Mouse (Mus musculus): ENCODE measurements around the gene Bmper. TPM values are rescaled to one million over a fixed set of nuclear protein-coding genes. Genes with fewer than 3 reads are reported as not detected.
A peak's percentile ranks its signal among the peaks of the same experiment; 100 is the strongest.

Bmper gene
- polyA plus RNA-seq, 1 experiment from 2014 or later, result 7.5 TPM

DNA sequence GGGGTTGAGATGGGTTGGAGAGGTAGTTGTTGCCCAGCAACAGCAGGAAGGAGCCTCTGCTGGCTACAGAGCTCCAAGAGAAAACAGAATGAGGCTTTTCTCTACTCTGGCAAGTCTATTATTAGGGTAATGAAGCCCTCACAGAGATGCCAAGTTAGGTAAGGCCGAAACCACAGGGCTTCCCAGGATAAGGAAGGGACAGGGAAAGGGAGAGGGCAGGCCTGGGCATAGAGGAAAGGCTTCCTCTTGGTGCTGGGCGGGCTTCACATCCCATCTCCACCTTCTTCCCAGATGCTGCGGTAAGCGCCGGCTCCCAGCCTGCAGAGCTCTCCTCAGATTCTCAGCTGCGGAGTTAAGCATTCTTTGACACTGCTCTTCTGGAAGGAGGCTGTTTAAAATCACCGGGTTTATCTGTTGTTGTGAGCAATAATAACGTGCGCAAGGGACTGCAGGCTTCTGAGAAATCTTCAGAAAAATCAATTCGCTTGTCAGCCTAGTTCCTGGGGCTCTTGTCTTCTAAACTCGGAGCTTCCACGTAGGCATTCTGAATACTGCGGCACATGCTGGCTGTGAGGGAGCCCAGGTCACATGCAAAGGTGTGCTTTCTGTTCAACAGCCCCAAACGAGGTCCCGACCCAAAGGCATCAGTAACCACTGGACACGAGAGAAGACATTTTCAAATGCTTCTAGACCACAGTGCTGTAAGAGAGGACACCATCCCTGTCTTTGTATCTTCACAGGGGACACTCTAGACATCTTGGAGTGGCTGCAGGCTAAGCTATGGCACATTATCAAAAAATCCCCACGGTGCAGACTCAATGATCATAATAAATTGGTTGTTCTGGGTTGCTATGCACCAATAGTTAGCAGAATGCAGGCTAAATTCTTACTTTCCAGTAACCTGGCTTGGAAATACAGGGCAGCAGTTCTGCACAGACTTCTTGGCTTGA, 18.3 kb upstream of the Bmper start:
- Histone ChIP-seq H3K27me3 (0 out of 2 replicates have a peak, but pooled peaks cover 2% of the 10 kb centered on the region), H3K9ac (peak overlapping the region; percentile 18), H3K9me3 (no peaks in the 10 kb centered on the region), H3K27ac (replicated peaks) (0 out of 2 replicates have a peak overlapping the region, but pooled peaks have one; percentile 34), H3K4me2 (peak overlapping the region; percentile 43), H3K36me3 (no peaks in the 10 kb centered on the region), H3K4me3 (no peak overlapping the region), H3K4me1 (replicated peaks) (peaks cover 17% of the 10 kb centered on the region)
- ATAC-seq (ENCODE audit: low read depth), result peak; percentile 75
- WGBS, result 12% methylated on average over 17 of the region's 17 CpGs

DNA sequence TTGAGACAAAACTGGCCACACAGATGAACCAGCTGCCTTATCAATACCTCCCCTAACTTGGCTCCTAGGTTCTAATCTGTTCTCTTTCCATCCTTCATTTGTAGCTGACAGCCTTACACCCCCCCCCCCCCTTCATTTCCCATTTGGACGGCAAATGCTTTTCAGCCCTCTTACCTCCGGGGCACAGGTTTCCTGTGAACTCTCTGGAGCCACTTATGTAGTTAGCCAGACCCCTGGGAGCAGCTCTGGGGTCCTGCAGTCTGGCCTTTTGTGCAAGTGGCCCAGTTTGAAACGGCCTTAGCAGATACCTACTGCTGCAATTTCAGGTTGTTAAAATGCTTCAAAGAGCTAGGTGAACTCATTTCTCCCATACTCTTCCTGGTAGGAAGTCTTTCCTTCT, 17.6 kb upstream of the Bmper start:
- 13% methylated on average over 3 of the region's 3 CpGs for WGBS
- H3K4me2 ChIP-seq, result no peak overlapping the region
- no peak overlapping the region for H3K9ac ChIP-seq
- no peak overlapping the region for H3K4me3 ChIP-seq
- 0 out of 2 replicates have a peak, but pooled peaks cover 2% of the 10 kb centered on the region for H3K27me3 ChIP-seq
- H3K4me1 ChIP-seq (replicated peaks), result peaks cover 17% of the 10 kb centered on the region
- no peak overlapping the region for H3K27ac ChIP-seq (replicated peaks)
- no peaks in the 10 kb centered on the region for H3K36me3 ChIP-seq
- ATAC-seq (ENCODE audit: low read depth), result no peak
- no peaks in the 10 kb centered on the region for H3K9me3 ChIP-seq

DNA sequence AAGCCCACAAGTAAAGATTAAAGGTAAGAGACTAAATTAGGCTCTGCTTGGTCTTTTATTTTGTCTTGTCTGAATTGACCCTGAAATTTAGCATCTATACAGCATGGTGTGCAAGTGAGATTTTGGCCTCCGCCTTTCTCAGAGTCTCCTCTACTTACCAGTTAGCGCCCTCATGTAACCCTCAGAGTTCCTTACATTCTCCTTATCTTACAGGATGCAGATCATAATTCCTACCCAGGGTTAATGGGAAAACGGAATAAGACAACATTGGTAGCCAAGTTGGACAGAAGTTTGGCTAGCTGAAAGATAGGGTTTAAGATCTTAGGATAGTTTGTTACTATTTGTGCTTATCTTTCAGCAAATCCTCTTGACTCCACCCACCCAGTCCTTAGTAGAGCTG, 17.1 kb upstream of the Bmper start:
- Histone ChIP-seq H3K4me1 (replicated peaks) (peaks cover 17% of the 10 kb centered on the region), H3K27me3 (0 out of 2 replicates have a peak, but pooled peaks cover 2% of the 10 kb centered on the region), H3K4me2 (no peak overlapping the region), H3K9ac (no peak overlapping the region), H3K9me3 (no peaks in the 10 kb centered on the region), H3K27ac (replicated peaks) (no peak overlapping the region), H3K36me3 (no peaks in the 10 kb centered on the region), H3K4me3 (no peak overlapping the region)
- WGBS, result 84% methylated on average over 3 of the region's 3 CpGs
- ATAC-seq (ENCODE audit: low read depth), result no peak

DNA sequence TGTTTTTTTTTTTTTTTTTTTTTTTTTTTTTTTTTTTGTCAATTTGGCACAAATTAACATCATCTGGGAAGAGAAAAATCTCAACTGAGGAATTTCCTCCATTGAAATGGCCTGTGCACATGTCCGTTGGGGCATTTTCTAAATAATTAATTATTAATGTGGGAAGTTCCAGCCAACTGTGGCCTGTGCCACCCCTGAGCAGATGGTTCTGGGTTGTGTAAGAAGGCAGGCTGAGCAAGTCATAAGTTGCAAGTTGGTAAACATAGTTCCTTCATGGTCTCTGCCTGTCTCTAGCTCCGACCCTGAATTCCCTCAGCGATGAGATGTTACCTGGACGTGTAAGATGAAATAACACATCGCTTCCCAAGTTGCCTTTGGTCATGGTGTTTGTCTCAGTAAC, 16.7 kb upstream of the Bmper start:
- H3K4me1 ChIP-seq (replicated peaks), result peaks cover 17% of the 10 kb centered on the region
- no peak for ATAC-seq (ENCODE audit: low read depth)
- H3K4me3 ChIP-seq, result no peak overlapping the region
- 83% methylated on average over 5 of the region's 5 CpGs for WGBS
- no peak overlapping the region for H3K4me2 ChIP-seq
- no peak overlapping the region for H3K27ac ChIP-seq (replicated peaks)
- no peaks in the 10 kb centered on the region for H3K36me3 ChIP-seq
- H3K9ac ChIP-seq, result no peak overlapping the region
- no peaks in the 10 kb centered on the region for H3K9me3 ChIP-seq
- 0 out of 2 replicates have a peak, but pooled peaks cover 2% of the 10 kb centered on the region for H3K27me3 ChIP-seq

DNA sequence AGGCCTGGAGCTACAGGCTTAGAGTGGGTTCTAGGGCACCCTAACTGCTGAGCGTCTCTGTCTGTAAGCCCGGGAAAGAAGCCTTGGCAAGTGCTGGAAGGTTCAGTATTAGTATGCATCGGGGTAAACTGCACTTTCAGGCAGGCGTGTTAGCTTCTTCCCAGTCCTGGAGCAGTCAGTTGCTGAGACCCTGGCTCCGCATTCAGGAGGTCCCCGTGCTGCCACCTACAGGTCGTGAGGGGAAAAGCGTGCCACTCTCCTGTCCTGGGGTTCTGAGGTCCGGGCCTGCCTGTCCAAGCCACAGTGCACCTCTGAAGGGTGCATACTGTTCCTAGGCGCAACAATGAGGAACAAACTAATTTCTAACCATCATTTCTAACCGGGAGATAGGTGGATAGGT, 10.6 kb upstream of the Bmper start:
- Histone ChIP-seq H3K9me3 (no peaks in the 10 kb centered on the region), H3K27ac (replicated peaks) (no peak overlapping the region), H3K4me2 (no peak overlapping the region), H3K27me3 (no peaks in the 10 kb centered on the region), H3K4me3 (no peak overlapping the region), H3K4me1 (replicated peaks) (no peaks in the 10 kb centered on the region; the same call in 1 of the 2 replicates), H3K36me3 (no peaks in the 10 kb centered on the region), H3K9ac (no peak overlapping the region)
- 4% methylated on average over 11 of the region's 11 CpGs for WGBS
- ATAC-seq (ENCODE audit: low read depth), result peak; percentile 92

DNA sequence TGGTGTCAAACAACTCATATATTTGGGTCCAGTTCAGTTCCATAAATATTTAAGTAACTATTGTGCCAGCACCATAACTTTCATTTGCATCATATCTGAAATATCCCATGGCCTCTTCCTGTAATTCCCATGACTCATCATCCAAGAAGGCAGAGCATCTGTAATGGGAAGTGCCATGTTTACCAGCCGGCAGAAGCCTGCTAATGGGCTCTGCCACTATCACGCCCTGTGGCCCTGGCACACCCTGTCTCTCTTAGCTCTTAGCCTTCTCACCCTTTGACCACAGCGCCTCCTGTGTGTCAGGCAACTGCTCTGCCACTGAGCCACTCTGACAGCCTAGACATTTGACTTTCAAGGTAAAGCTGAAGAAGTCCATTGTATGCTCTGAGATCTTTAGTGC, 3.1 kb upstream of the Bmper start:
- Histone ChIP-seq H3K36me3 (no peaks in the 10 kb centered on the region), H3K9ac (no peak overlapping the region), H3K27ac (replicated peaks) (no peak overlapping the region), H3K4me3 (no peak overlapping the region), H3K9me3 (no peaks in the 10 kb centered on the region), H3K4me2 (no peak overlapping the region), H3K27me3 (peaks cover 30% of the 10 kb centered on the region), H3K4me1 (replicated peaks) (peaks cover 11% of the 10 kb centered on the region)
- 44% methylated on average over 3 of the region's 3 CpGs for WGBS
- ATAC-seq (ENCODE audit: low read depth), result no peak

DNA sequence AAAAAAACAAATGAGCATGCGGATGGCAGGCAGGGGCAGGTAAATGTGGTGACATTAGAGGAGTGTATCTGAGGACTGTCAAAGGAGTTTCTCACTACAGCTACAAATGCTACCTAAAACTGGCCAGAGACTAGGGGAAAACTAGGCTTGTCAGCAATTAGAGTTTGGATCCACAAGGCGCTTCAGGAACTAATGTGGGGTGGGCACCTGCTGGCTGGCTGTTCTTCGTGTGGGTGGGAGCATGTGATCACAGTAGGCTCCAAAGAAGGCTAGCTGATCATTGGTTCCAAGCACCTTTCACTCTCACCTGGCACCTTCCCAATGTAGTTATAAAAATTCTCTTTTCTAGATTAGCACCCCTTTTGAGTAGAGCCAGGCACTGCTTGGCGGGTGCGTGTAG, 900 bp upstream of the Bmper start:
- no peaks in the 10 kb centered on the region for H3K36me3 ChIP-seq

DNA sequence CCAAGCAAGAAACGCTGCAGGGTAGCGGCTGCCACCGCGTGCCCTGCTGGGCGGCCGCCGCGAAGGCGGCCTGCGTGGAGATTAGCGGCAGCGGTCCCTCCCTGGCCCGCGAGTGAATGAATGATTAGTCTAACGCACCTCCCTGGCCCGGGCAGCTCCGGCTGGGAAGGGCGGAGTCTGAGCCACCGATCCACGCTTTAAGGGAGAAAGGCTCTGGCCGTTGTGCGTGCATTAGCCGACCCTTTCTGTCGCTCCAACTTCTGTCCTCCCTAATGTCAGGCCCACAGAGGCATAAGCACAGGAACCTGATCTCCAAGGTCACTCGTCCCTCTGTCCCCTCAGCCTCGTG, 410 bp upstream of the Bmper start:
- Histone ChIP-seq H3K9me3 (no peaks in the 10 kb centered on the region), H3K9ac (peak overlapping the region; percentile 90), H3K27me3 (peaks cover 55% of the 10 kb centered on the region), H3K27ac (replicated peaks) (peak overlapping the region; percentile 89), H3K36me3 (no peaks in the 10 kb centered on the region), H3K4me3 (peak overlapping the region; percentile 73), H3K4me2 (peak overlapping the region; percentile 99), H3K4me1 (replicated peaks) (peaks cover 11% of the 10 kb centered on the region)
- 1% methylated on average over 26 of the region's 26 CpGs for WGBS
- ATAC-seq (ENCODE audit: low read depth), result peak; percentile 61

More for the DNA sequence above, 900 bp upstream of the Bmper start:
- peak overlapping the region; percentile 99 for H3K4me2 ChIP-seq
- WGBS, result 12% methylated on average over 5 of the region's 5 CpGs
- H3K9ac ChIP-seq, result peak overlapping the region; percentile 90
- no peaks in the 10 kb centered on the region for H3K9me3 ChIP-seq
- peaks cover 52% of the 10 kb centered on the region for H3K27me3 ChIP-seq
- ATAC-seq (ENCODE audit: low read depth), result no peak
- peak overlapping the region; percentile 73 for H3K4me3 ChIP-seq
- peak overlapping the region; percentile 89; the same call in 1 of the 2 replicates for H3K27ac ChIP-seq (replicated peaks)
- peaks cover 11% of the 10 kb centered on the region for H3K4me1 ChIP-seq (replicated peaks)

DNA sequence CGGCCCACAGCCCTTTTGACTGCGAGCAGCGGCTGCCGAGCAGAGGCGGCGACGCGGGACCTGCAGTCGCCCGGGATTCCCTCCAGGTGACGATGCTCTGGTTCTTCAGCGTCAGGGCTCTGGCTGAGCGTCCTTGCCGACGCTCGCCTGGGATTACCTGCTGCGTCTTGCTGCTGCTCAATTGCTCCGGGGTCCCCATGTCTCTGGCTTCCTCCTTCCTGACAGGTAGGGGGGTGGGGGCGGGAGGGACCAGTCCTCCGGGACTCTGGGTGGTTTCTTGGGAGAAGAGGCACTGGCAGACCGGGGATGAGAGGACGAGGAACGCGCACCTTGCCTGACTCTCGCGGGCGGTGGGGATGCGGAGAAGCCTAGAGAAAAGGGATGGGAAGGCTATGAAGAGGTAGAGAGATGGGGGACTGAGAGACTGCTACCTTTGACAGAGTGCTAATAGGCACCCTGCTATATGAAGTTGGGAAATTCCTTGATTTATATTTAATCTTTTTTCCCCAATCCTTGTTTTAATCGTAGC, 737 bp downstream of the Bmper start:
- Histone ChIP-seq H3K9ac (peak overlapping the region; percentile 90), H3K36me3 (no peaks in the 10 kb centered on the region), H3K4me1 (replicated peaks) (peaks cover 11% of the 10 kb centered on the region), H3K4me2 (peak overlapping the region; percentile 99), H3K27me3 (peaks cover 58% of the 10 kb centered on the region), H3K4me3 (peak overlapping the region; percentile 73), H3K9me3 (no peaks in the 10 kb centered on the region), H3K27ac (replicated peaks) (peak overlapping the region; percentile 89)
- WGBS, result under 1% methylated on average over 29 of the region's 29 CpGs
- peak; percentile 52; the same call in 1 of the 2 replicates for ATAC-seq (ENCODE audit: low read depth)

DNA sequence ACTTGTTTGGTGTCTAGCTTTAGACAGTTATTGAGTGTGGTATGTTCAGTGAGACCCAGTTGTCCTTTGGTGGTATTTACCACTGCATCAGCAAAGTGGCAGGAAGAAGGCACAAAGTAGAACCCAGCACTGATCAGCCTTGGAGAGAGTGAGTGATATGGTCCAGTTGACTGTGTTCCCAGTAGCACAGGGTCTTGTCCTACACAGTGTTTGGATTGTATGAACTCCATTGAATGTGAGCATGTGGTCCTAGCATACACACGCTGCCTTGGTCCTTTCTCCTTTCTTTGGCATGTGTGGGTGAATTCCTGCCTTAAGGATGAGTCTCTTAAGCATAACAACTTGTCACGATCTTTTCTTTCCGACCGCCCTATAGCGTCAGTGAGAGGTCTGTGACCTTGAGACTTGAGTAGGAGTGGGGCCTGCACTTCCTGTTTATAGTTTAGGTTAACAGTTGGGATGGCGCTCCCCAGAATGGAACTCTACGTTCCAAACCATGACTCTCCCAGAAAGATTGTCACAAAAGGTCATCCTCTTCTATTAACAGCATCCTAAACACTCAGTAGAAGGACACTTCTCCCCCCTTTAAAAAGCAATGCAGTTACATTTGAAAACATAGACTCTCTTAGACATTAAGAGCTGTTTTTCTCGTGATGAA, 10.7 kb downstream of the Bmper start:
- H3K4me1 ChIP-seq (replicated peaks), result peaks cover 30% of the 10 kb centered on the region
- 87% methylated on average over 8 of the region's 8 CpGs for WGBS
- H3K27ac ChIP-seq (replicated peaks), result no peak overlapping the region

DNA sequence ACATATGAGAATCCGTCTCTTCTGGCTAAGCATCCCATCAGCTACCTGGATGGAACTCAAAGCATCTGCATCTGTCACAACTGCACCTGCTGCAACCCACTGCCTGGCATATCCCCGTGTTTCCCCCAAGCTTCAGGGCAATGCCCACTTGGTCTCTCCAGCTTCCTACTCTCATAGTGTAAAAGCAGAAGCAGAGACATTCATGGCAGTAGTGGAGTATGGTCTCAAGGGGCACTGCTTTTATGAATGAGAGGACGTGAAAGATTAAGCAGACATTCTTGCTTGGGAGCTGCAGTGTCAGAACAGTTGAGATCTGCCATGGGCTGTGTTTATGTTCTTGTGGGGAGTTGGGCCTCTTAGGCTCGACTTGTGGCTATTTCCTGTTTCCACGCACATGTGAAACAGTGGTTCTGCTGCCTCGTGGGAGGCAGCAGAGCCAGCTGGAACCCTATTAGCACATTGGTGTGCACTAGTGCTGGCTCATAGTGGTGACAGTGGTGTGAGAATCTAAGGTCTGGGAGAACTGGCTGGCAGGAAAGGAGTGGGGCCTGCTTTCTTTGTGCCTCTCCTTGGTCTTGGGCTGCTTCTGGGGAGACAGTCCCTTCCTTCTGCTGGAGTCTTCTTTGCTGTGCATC, 12.6 kb downstream of the Bmper start:
- ATAC-seq (ENCODE audit: low read depth), result no peak
- Histone ChIP-seq H3K4me1 (replicated peaks) (peaks cover 30% of the 10 kb centered on the region), H3K9ac (no peak overlapping the region), H3K9me3 (no peaks in the 10 kb centered on the region), H3K4me2 (no peak overlapping the region), H3K27me3 (no peaks in the 10 kb centered on the region), H3K4me3 (no peak overlapping the region), H3K36me3 (no peaks in the 10 kb centered on the region), H3K27ac (replicated peaks) (0 out of 2 replicates have a peak overlapping the region, but pooled peaks have one; percentile 5)
- WGBS, result 51% methylated on average over 6 of the region's 6 CpGs

More for the DNA sequence above, 10.7 kb downstream of the Bmper start:
- Histone ChIP-seq H3K36me3 (no peaks in the 10 kb centered on the region), H3K27me3 (no peaks in the 10 kb centered on the region), H3K4me3 (no peak overlapping the region), H3K9me3 (no peaks in the 10 kb centered on the region), H3K4me2 (no peak overlapping the region), H3K9ac (no peak overlapping the region)
- ATAC-seq (ENCODE audit: low read depth), result no peak

Measured in neural tube, embryonic 13.5 days (tissue).